Mouse (Mus musculus): Measurements from ENCODE around the gene Wfdc9. TPM values are rescaled to one million over a fixed set of nuclear protein-coding genes. Genes with fewer than 3 reads are reported as not detected.
A peak's percentile ranks its signal among the peaks of the same experiment; 100 is the strongest.

Wfdc9 gene
- total RNA-seq (2021), result not detected in 2 replicates
- long read RNA-seq, experiment 1, result 0 reads
- long read RNA-seq, experiment 2, result 0 reads

DNA sequence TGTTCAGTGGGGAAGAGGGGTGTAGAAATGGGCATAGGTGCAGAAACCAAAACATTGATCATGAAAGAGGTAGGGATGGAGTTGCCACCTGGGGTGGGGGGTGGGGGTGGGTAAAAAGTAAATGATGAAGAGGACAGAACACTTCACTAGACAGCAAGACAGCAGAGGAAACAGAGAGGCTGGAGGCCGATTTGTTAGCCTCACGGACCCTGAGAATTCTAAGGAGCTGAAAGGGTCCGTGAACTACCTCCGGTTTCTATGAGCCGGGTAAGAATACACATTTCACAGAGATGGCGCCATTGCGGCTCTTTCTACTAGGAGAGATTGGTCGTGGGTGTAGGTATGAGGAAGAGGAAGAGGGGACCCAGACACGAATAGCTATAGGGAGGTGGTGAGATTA lies at the start of gene Wfdc9:
TSS of gene Wfdc9 (minus strand) at position 101 of the 400 bp plus-strand sequence.
- no peak for DNase-seq

DNA sequence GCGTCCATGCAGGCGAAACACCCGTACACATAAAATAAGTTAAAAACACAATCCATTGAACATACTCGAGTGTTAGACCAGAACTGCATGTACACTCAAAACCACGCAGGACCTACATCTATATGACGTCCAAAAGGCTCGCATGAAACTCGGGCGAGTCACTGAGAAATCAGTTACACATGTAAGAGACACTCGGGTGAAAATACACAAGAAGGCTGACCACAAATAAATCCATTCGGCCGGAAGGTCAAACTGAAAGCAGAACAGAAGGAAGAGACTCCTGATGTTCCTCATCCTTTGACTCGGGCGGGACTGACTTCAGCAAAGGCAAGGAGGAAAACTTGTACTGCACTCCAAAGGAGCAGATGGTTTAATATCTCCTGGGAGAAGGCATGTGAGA lies 49.6 kb upstream of the Wfdc9 start:
- DNase-seq, result no peak

GRCm38 (mm10) chr2:164705328-164705727 lies 48.9 kb upstream of the Wfdc9 start:
- DNase-seq, result no peak

DNA sequence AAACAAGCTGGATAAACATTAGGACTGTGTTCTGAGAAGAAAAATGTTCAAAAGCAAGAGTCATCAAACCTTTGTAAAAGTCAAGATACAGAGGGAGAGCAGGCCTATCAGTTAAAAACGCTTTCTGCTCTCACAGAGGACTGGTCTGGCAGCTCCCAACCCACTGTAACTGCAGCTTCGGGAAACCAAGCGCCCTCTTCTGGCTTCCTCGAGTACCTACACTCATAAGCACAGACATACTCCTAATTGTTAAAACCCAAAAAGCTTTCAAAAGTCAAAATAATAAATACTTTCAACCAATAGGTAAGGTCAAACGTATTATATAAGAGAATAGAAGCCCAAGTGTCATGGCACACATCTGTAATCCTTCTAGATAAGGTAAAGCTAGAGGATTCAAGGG lies 47.9 kb upstream of the Wfdc9 start:
- DNase-seq, result no peak

DNA sequence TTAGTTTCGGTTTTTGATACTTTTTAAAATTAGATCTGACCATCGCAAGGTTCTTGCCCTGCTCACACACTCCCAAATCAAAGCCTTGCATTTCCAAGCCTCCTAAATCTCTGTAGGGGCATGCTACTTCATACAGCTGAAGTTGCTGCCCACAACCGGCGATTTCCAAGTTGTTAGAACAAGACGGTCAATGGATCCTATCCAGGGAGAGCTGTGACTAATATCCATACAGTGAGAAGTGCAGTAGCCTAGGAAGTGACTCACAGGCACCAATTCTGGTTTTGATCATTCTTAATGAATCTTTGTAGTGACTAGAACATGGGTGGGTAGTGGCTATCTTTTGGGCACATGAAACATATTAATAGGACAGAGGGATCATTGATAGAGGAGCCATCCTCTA lies 45.4 kb upstream of the Wfdc9 start:
- no peak for DNase-seq

DNA sequence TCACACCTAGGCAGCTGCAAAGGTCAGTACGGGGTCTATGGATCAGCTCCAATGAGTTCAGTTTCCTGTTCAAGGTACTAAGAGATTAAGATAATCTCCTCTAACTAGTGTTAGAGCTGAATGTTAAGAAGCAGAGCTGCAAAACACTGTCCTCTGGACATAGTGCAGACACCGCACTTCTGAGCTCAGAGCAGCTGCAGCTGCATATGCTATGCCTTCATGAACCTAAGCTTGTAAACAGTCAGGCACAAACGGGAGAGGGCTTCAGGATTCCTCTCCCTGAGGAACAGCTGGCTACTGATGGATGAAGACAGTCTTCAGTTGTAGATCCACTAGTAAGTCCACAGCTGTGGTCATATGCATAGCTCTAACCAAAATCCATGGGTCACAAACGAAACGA lies 44.6 kb upstream of the Wfdc9 start:
- no peak for DNase-seq

- DNase-seq, result no peak
These were observed 41.8 kb upstream of the Wfdc9 start, which contains the start of gene Spint4 for GRCm38 (mm10) chr2:164698201-164698600. Spint4 (plus strand) TSS chr2:164698501.

DNA sequence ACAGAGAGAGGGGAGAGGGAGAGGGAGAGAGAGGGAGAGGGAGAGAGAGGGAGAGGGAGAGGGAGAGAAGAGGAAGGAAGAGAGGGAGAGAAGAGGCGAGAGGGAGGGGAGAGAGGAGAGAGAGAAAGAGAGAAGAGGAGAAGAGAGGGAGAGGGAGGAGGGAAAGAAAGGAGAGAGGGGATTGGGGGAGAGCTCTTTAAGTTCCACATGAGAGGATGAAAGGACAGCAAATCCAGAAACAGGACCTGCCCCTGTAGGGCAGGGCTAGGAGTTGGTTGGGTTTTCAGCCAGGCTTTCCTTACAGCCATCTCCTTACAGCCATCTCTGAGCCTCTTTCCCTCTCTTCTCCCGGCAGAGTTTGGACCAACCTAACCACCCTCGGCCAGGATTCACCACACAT lies 28.4 kb upstream of the Wfdc9 start, which contains the start of gene Wfdc13:
TSS of gene Wfdc13 (plus strand) at position 301 of the 400 bp plus-strand sequence.
- no peak for DNase-seq

GRCm38 (mm10) chr2:164679906-164680305 lies 23.5 kb upstream of the Wfdc9 start:
- peak; percentile 43 for DNase-seq

GRCm38 (mm10) chr2:164678848-164679625 lies 22.7 kb upstream of the Wfdc9 start:
- peak; percentile 88 for DNase-seq

DNA sequence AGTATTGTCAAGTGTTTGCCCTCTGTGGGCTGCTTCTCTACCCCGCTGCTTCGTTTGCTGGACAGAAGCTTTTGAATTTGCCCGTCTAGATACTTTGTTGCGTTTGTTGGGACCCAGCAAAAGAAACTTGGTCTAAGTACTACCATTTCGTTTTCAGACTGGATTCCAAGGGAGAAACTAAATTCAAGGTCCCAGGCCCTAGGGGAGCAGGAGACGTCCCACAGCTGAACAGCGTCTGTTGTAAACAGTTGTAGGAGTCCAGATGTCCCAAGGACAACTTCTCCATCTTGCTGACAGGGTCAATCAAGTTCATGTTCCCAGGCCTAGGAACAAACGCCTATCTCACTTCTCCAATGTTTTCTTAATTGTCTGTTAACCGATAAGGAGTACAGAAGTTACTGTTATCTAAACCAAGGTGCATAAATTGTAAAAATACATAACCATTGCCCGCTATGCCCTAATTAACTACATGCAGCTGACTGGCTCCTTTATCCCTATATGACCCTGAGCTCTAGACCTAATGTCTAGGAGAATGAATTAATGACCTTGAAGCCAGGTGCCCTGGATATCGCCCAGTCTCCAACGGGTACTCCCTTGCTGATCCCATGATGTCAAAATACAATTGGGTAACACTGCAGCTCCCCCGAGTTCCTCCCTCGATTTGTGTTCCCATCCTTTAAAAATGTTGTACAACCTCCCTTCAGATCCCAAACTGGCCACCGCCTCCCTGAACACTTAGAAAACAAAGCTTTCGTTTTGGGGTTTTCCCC lies 20.7 kb upstream of the Wfdc9 start:
- DNase-seq, result no peak

GRCm38 (mm10) chr2:164676103-164676502 lies 19.7 kb upstream of the Wfdc9 start:
- DNase-seq, result no peak

DNA sequence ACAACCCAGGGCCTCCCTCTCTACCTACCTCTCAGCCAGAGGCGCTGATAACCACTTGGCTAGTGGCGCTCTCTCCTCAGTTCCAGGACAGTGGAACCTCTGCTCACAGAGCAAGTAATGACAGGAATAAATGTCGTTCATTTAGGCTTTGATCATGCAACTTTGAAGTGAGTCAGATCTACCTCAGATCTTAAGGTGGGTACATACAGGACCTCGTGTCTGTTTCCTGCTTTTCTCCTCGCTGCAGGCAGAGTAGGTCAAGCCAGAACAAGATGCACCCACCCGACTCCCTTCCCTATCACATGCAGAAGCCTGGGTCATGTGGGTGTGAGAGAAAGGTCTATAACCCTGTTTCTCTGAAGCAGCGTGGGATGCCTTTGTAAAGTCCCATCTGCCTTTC lies 17.6 kb upstream of the Wfdc9 start, which contains the start of gene Wfdc11:
TSS of gene Wfdc11 (minus strand) at position 101 of the 400 bp plus-strand sequence.
- no peak for DNase-seq

- DNase-seq, result no peak
These were observed 14.6 kb upstream of the Wfdc9 start for GRCm38 (mm10) chr2:164670938-164671337.

DNA sequence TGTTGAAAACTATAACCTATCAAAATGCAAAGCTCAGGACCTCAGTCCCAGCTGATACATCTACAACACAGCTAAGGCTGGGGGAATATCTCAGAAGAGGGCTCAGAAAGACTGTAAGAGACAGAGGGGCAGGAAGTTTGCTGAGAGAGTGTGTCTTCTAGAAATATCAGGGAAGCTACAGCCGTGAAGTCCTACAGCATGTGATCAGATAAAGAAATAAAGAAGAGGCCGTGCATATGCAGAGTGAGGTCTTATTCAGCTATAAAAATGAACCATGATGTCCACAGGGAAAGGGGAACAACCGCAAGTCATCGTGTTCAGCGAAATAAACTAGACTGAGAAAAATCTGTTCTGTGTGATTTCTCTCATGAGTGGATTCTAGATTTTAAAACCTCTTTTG lies 13.9 kb upstream of the Wfdc9 start:
- DNase-seq, result no peak

GRCm38 (mm10) chr2:164664851-164665250 lies 8.5 kb upstream of the Wfdc9 start:
- no peak for DNase-seq

DNA sequence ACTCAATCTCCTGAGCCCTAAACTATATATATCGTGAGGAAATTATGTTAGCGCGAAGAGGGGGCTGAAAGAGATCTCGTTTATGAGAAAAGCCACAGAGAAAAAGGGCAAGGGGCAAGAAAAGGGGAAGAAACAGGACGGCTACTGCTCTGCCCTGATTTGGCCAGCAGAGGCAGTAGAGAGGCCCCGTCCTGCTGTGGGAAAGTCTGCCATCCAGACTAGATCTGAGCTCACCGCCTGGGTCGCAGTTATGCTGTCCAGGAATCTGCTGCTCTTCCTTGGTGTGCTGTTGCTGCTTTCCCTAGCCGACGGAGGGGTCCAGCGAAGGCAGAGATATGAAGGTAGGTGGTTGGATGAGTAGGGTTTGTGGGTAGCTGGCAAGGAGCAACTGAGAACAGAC lies 525 bp downstream of the Wfdc9 start, which contains the start of gene Wfdc10:
TSS of gene Wfdc10 (plus strand) at position 189 of the 400 bp plus-strand sequence.
- peak; percentile 58 for DNase-seq

- DNase-seq, result peak; percentile 44
These were observed 14.3 kb downstream of the Wfdc9 start for GRCm38 (mm10) chr2:164641881-164642673.

GRCm38 (mm10) chr2:164641129-164641528 lies 15.3 kb downstream of the Wfdc9 start:
- peak; percentile 15 for DNase-seq

GRCm38 (mm10) chr2:164638696-164639095 lies 17.7 kb downstream of the Wfdc9 start, which contains the start of gene Wfdc16:
Wfdc16 (minus strand) TSS chr2:164638796.
- DNase-seq, result no peak

GRCm38 (mm10) chr2:164635266-164635665 lies 21.1 kb downstream of the Wfdc9 start:
- DNase-seq, result no peak

- DNase-seq, result no peak
These were observed 34.6 kb downstream of the Wfdc9 start for GRCm38 (mm10) chr2:164621775-164622174.

Measured in adrenal gland, postnatal 14 days (tissue).